ENCODE assay signal across 9 mouse cellular contexts in genomic region chr13:5347503-5348469, GRCm38 (mm10).
DNase-seq lines count a peak whose midpoint lies in the region; ATAC-seq and TF ChIP-seq lines count a peak whose summit lies in the region.
"Had no signal": no experiment of that assay in that cellular context is flagged by ENCODE, and none has a peak within 500 bp of the region (broad histone marks: within the 10 kb centered on the region; RNA-seq: fewer than 3 reads in every experiment).

No protein-coding gene starts in this region.

- no peak overlapping the region for H3K4me2 ChIP-seq in kidney, postnatal 0 days (ENCODE audit: low read length)
- H3K4me2 ChIP-seq in heart, postnatal 0 days (ENCODE audit: low read depth, low read length), result no peak overlapping the region
- H3K4me2 ChIP-seq: midbrain, embryonic 12.5 days had no signal

- H3K9ac ChIP-seq in kidney, postnatal 0 days (ENCODE audit: low read depth, low read length), result no peak overlapping the region
- no peak overlapping the region for H3K9ac ChIP-seq in heart, postnatal 0 days (replicated peaks; ENCODE audit: low read depth, low read length)
- H3K9ac ChIP-seq: midbrain, embryonic 12.5 days had no signal

- no peak overlapping the region for H3K4me3 ChIP-seq in kidney, postnatal 0 days (replicated peaks; ENCODE audit: low read depth, low read length)
- H3K4me3 ChIP-seq in brown adipose tissue, adult 24 weeks (ENCODE audit: insufficient read depth, low read depth, low read length), result no peak overlapping the region
- no peak overlapping the region for H3K4me3 ChIP-seq in heart, postnatal 0 days (ENCODE audit: low read depth, low read length)
- H3K4me3 ChIP-seq: midbrain, embryonic 12.5 days had no signal

- 57% methylated on average over 6 of the region's 6 CpGs for WGBS in kidney, postnatal 0 days
- 49% methylated on average over 6 of the region's 6 CpGs for WGBS in heart, postnatal 0 days

- DNase-seq in kidney, postnatal 0 days (ENCODE audit: low spot score), result peak; percentile 12
- no peak for DNase-seq in kidney, adult 11 months
- DNase-seq in heart, postnatal 0 days (ENCODE audit: low spot score), result peak; percentile 27
- DNase-seq in lung, postnatal 36 days, result peak; percentile 43
- DNase-seq in layer of hippocampus, adult 18-20 months (ENCODE audit: low spot score in 2 of 2), result no peak
- DNase-seq in retina, postnatal 1 day, result no peak
- no peak for DNase-seq in thymus, postnatal 14 days

- TF ChIP-seq EP300 in heart, postnatal 0 days (IDR thresholded peaks at IDR 0.05; ENCODE audit: low read depth), result peak; percentile 59; the same call in 1 of the 2 replicates

- no peaks in the 10 kb centered on the region for H3K9me3 ChIP-seq in kidney, postnatal 0 days (replicated peaks; ENCODE audit: low read length)
- H3K9me3 ChIP-seq in heart, postnatal 0 days (replicated peaks; ENCODE audit: control insufficient read depth, low read length), result no peaks in the 10 kb centered on the region
- H3K9me3 ChIP-seq: midbrain, embryonic 12.5 days had no signal

- H3K36me3 ChIP-seq in kidney, postnatal 0 days (ENCODE audit: insufficient read depth, low read length), result no peaks in the 10 kb centered on the region
- H3K36me3 ChIP-seq in heart, postnatal 0 days (replicated peaks; ENCODE audit: control insufficient read depth, insufficient read depth, low read length), result no peaks in the 10 kb centered on the region
- H3K36me3 ChIP-seq: midbrain, embryonic 12.5 days had no signal

- H3K27me3 ChIP-seq in kidney, postnatal 0 days (ENCODE audit: insufficient read depth, low read length), result no peaks in the 10 kb centered on the region
- H3K27me3 ChIP-seq in heart, postnatal 0 days (ENCODE audit: control insufficient read depth, insufficient read depth, low read length), result no peaks in the 10 kb centered on the region
- H3K27me3 ChIP-seq: midbrain, embryonic 12.5 days had no signal

- ATAC-seq in kidney, postnatal 0 days (replicated peaks; ENCODE audit: low FRiP score, low read depth), result no peak
- ATAC-seq in heart, postnatal 0 days (ENCODE audit: insufficient read depth, low read depth), result peak; percentile 51

- no peak overlapping the region for H3K27ac ChIP-seq in kidney, postnatal 0 days
- peak overlapping the region; percentile 85 for H3K27ac ChIP-seq in brown adipose tissue, adult 24 weeks (replicated peaks; ENCODE audit: low read depth, low read length)
- peak overlapping the region; percentile 52 for H3K27ac ChIP-seq in heart, postnatal 0 days (ENCODE audit: low read depth)
- H3K27ac ChIP-seq: midbrain, embryonic 12.5 days had no signal

- no peak for TF ChIP-seq CTCF in kidney, postnatal 0 days (IDR thresholded peaks at IDR 0.05; ENCODE audit: low read depth)
- no peak for TF ChIP-seq CTCF in heart, postnatal 0 days (IDR thresholded peaks at IDR 0.05; ENCODE audit: low read depth)

- H3K4me1 ChIP-seq in kidney, postnatal 0 days (replicated peaks; ENCODE audit: insufficient read depth, low read length), result no peaks in the 10 kb centered on the region
- peaks cover 4% of the 10 kb centered on the region; the same call in 1 of the 2 replicates for H3K4me1 ChIP-seq in brown adipose tissue, adult 24 weeks (ENCODE audit: control insufficient read depth, insufficient read depth, insufficient read length, low read length)
- H3K4me1 ChIP-seq in heart, postnatal 0 days (ENCODE audit: control insufficient read depth, insufficient read depth), result peaks cover 6% of the 10 kb centered on the region; the same call in 1 of the 2 replicates
- H3K4me1 ChIP-seq: midbrain, embryonic 12.5 days had no signal

Comparison
In these comparisons a context has a peak if more than half of its experiments do, and no peak if none do; other contexts are left out.
1. DNase-seq: peak in kidney, postnatal 0 days (single experiment), heart, postnatal 0 days (single experiment) and lung, postnatal 36 days (single experiment); none in kidney, adult 11 months (single experiment), layer of hippocampus, adult 18-20 months (0 of 2), retina, postnatal 1 day (single experiment) and thymus, postnatal 14 days (single experiment).